ENCODE assay signal across 7 mouse cellular contexts in genomic region chr14:105258379-105259034, GRCm38 (mm10). TPM values are rescaled to one million over a fixed set of nuclear protein-coding genes. Genes with fewer than 3 reads are reported as not detected.
DNase-seq lines count a peak whose midpoint lies in the region; ATAC-seq lines count a peak whose summit lies in the region.

Gene Ndfip2, plus strand, starts transcription at chr14:105258573.

- peak within 1 kb of the TSS; percentile 93 for H3K9ac ChIP-seq in limb, embryonic 13.5 days
- H3K9ac ChIP-seq in midbrain, embryonic 16.5 days (ENCODE audit: low read depth, low read length), result peak within 1 kb of the TSS; percentile 97

- H3K4me2 ChIP-seq in limb, embryonic 13.5 days (replicated peaks), result peak within 1 kb of the TSS; percentile 76
- peak within 1 kb of the TSS; percentile 57 for H3K4me2 ChIP-seq in midbrain, embryonic 16.5 days (ENCODE audit: low read length)

- peak within 1 kb of the TSS; percentile 95 for H3K27ac ChIP-seq in embryonic facial prominence, embryonic 10.5 days (replicated peaks)
- H3K27ac ChIP-seq in limb, embryonic 13.5 days, result peak within 1 kb of the TSS; percentile 83
- H3K27ac ChIP-seq in midbrain, embryonic 16.5 days (ENCODE audit: low read length), result peak within 1 kb of the TSS; percentile 91

- H3K9me3 ChIP-seq in embryonic facial prominence, embryonic 10.5 days, result no peaks in the 10 kb centered on the region
- no peaks in the 10 kb centered on the region for H3K9me3 ChIP-seq in limb, embryonic 13.5 days
- H3K9me3 ChIP-seq in midbrain, embryonic 16.5 days (replicated peaks; ENCODE audit: control insufficient read depth, low read length, poor library complexity, severe bottlenecking), result no peaks in the 10 kb centered on the region

- peaks cover 7% of the 10 kb centered on the region for H3K4me1 ChIP-seq in embryonic facial prominence, embryonic 10.5 days
- H3K4me1 ChIP-seq in limb, embryonic 13.5 days, result peaks cover 14% of the 10 kb centered on the region; the same call in 1 of the 2 replicates
- peaks cover 9% of the 10 kb centered on the region for H3K4me1 ChIP-seq in midbrain, embryonic 16.5 days (ENCODE audit: control insufficient read depth, insufficient read depth, low read length)

- WGBS in embryonic facial prominence, embryonic 10.5 days, result under 1% methylated on average over 70 of the region's 70 CpGs
- WGBS in limb, embryonic 13.5 days, result under 1% methylated on average over 59 of the region's 70 CpGs
- WGBS in midbrain, embryonic 16.5 days, result under 1% methylated on average over 66 of the region's 70 CpGs

- H3K27me3 ChIP-seq in embryonic facial prominence, embryonic 10.5 days (replicated peaks; ENCODE audit: low read depth, poor library complexity, severe bottlenecking), result no peaks in the 10 kb centered on the region
- H3K27me3 ChIP-seq in limb, embryonic 13.5 days, result no peaks in the 10 kb centered on the region
- H3K27me3 ChIP-seq in midbrain, embryonic 16.5 days (ENCODE audit: control insufficient read depth, insufficient read depth, low read depth, low read length), result no peaks in the 10 kb centered on the region

- peak within 1 kb of the TSS; percentile 87 for H3K4me3 ChIP-seq in embryonic facial prominence, embryonic 10.5 days
- H3K4me3 ChIP-seq in limb, embryonic 13.5 days, result peak within 1 kb of the TSS; percentile 87
- H3K4me3 ChIP-seq in midbrain, embryonic 16.5 days (ENCODE audit: low read depth, low read length), result peak within 1 kb of the TSS; percentile 97

- no peaks in the 10 kb centered on the region for H3K36me3 ChIP-seq in embryonic facial prominence, embryonic 10.5 days (replicated peaks)
- H3K36me3 ChIP-seq in limb, embryonic 13.5 days, result no peaks in the 10 kb centered on the region
- H3K36me3 ChIP-seq in midbrain, embryonic 16.5 days (ENCODE audit: control insufficient read depth, insufficient read depth, low read length), result no peaks in the 10 kb centered on the region

- peak; percentile 92 for DNase-seq in adrenal gland, postnatal 14 days
- DNase-seq in embryonic facial prominence, embryonic 10.5 days (ENCODE audit: low spot score), result peak; percentile 89
- peak; percentile 88 for DNase-seq in kidney, adult 18-20 months
- peak; percentile 64 to 81 for DNase-seq in spleen, postnatal 10 days (ENCODE audit: low spot score in 2 of 2)

- ATAC-seq in granulocyte monocyte progenitor cell, adult 5-6 weeks (replicated peaks; ENCODE audit: poor library complexity, severe bottlenecking), result peak; percentile 92
- ATAC-seq in limb, embryonic 13.5 days (ENCODE audit: low FRiP score, low read depth), result peak; percentile 95
- peak; percentile 99 for ATAC-seq in midbrain, embryonic 16.5 days

RNA-seq across cellular contexts. Expression of gene Ndfip2, which starts in this region (rescaled TPM):
- 36.5 and 36.8 TPM in 2 replicates for total RNA-seq in adrenal gland, postnatal 14 days (2021)
- 42.7 and 43.2 TPM in 2 replicates for polyA plus RNA-seq in embryonic facial prominence, embryonic 10.5 days (2016; fragmentation: Nextera tagmentation; extraction: Ambion mirVana)
- total RNA-seq in granulocyte monocyte progenitor cell, adult 5-6 weeks (2014; fragmentation: Nextera tagmentation), result 16.8 and 18.2 TPM in 2 replicates
- total RNA-seq in granulocyte monocyte progenitor cell, adult 5-6 weeks (2017), result 11.6 and 12.6 TPM in 2 replicates
- 54.3 and 55.9 TPM in 2 replicates for polyA plus RNA-seq in limb, embryonic 13.5 days (2015; fragmentation: Nextera tagmentation; extraction: Ambion mirVana)
- polyA plus RNA-seq in midbrain, embryonic 16.5 days (2015; fragmentation: Nextera tagmentation; extraction: Ambion mirVana), result 106 and 109 TPM in 2 replicates

Comparison
In these comparisons a context has a peak if more than half of its experiments do, and no peak if none do; other contexts are left out.
1. Peak in every context shown above with its lines: DNase-seq, ATAC-seq, H3K4me3 ChIP-seq and H3K27ac ChIP-seq.